Comparison of ENCODE assay signal across 7 mouse cellular contexts in genomic region chr1:182539023-182539940, GRCm38 (mm10). TPM values are rescaled to one million over a fixed set of nuclear protein-coding genes. Genes with fewer than 3 reads are reported as not detected.
DNase-seq lines count a peak whose midpoint lies in the region; ATAC-seq lines count a peak whose summit lies in the region.

No protein-coding gene starts in this region.

- H3K4me1 ChIP-seq in intestine, embryonic 14.5 days (replicated peaks; ENCODE audit: control insufficient read depth, insufficient read depth, low read length): 0 out of 2 replicates have a peak, but pooled peaks cover 3% of the 10 kb centered on the region
- H3K4me1 ChIP-seq in megakaryocyte, embryonic 14.5 days: peaks cover 55% of the 10 kb centered on the region

- no peaks in the 10 kb centered on the region for H3K36me3 ChIP-seq in intestine, embryonic 14.5 days (ENCODE audit: control insufficient read depth, insufficient read depth, low read length)
- no peaks in the 10 kb centered on the region for H3K36me3 ChIP-seq in megakaryocyte, embryonic 14.5 days (replicated peaks; ENCODE audit: low read length)

- peak; percentile 56 for ATAC-seq in intestine, embryonic 14.5 days (replicated peaks; ENCODE audit: low FRiP score, low TSS enrichment, low read depth)

- H3K27ac ChIP-seq in intestine, embryonic 14.5 days (ENCODE audit: low read depth): no peak overlapping the region

- peak overlapping the region; percentile 51 for H3K9ac ChIP-seq in intestine, embryonic 14.5 days (ENCODE audit: low read length)

- H3K9me3 ChIP-seq in intestine, embryonic 14.5 days (ENCODE audit: control insufficient read depth, low read length): no peaks in the 10 kb centered on the region
- peaks cover 6% of the 10 kb centered on the region for H3K9me3 ChIP-seq in megakaryocyte, embryonic 14.5 days

- peak; percentile 54 for DNase-seq in adrenal gland, adult 8-10 months
- DNase-seq in embryo, embryonic 10.5 days (ENCODE audit: low spot score): peak; percentile 95
- peak; percentile 66 for DNase-seq in gastrocnemius, postnatal 14 days
- peak; percentile 78 for DNase-seq in intestine, embryonic 14.5 days (ENCODE audit: low spot score)
- peak; percentile 78 to 90 for DNase-seq in left cerebral cortex, postnatal 10 days (ENCODE audit: extremely low spot score in 1 of 2, low spot score in 2 of 2)
- DNase-seq in right cerebral cortex, postnatal 14 days: peak; percentile 71

- peak overlapping the region; percentile 33 for H3K4me3 ChIP-seq in intestine, embryonic 14.5 days (ENCODE audit: low read depth, low read length)
- peak overlapping the region; percentile 89 for H3K4me3 ChIP-seq in megakaryocyte, embryonic 14.5 days (replicated peaks)

- intact Hi-C loops in gastrocnemius, postnatal 14 days (cut with DNase I; ENCODE audit: low total_unique reads): loop anchor here (10.0 kb wide), 1 partner anchor 414 kb away; the partner anchor contains the start of gene Srp9
- intact Hi-C loops in left cerebral cortex, postnatal 10 days (cut with DNase I): loop anchor here (2.0 to 10.0 kb wide), 3 partner anchors 50 to 654 kb away; partner anchors contain the start of gene Srp9

- peak overlapping the region; percentile 66 for H3K4me2 ChIP-seq in intestine, embryonic 14.5 days (ENCODE audit: low read length)

- H3K27me3 ChIP-seq in intestine, embryonic 14.5 days (replicated peaks; ENCODE audit: control insufficient read depth, insufficient read depth, low read length): no peaks in the 10 kb centered on the region
- H3K27me3 ChIP-seq in megakaryocyte, embryonic 14.5 days (replicated peaks): peaks cover 27% of the 10 kb centered on the region

- whole genome bisulfite sequencing in intestine, embryonic 14.5 days: 13% methylated on average over 9 of the region's 9 CpGs

RNA-seq across cellular contexts. Expression of gene Capn2, which starts 21.9 kb away (rescaled TPM):
- 10 to 100 TPM; 53.3 to 96.0 (median 73.4) TPM for total RNA-seq in adrenal gland, adult 8-10 months (2022)
- total RNA-seq in gastrocnemius, postnatal 14 days (2021): 10 to 100 TPM; 60.2 to 70.7 TPM
- 89.9 and 94.5 TPM in 2 replicates for polyA plus RNA-seq in intestine, embryonic 14.5 days (2014; fragmentation: Nextera tagmentation; extraction: Ambion mirVana)
- total RNA-seq in left cerebral cortex, postnatal 10 days (2021): 10 to 100 TPM; 59.9 to 64.6 TPM
- polyA plus RNA-seq in megakaryocyte, embryonic 14.5 days (2012; ENCODE audit: insufficient read depth, low replicate concordance): 46.0 and 47.8 TPM in 2 replicates

RNA-seq across cellular contexts. Expression of gene Capn8, which starts 25.5 kb away (rescaled TPM):
- under 1 TPM; 0.16 to 0.59 (median 0.19) TPM for total RNA-seq in adrenal gland, adult 8-10 months (2022)
- total RNA-seq in gastrocnemius, postnatal 14 days (2021): not detected
- 1.8 and 2.1 TPM in 2 replicates for polyA plus RNA-seq in intestine, embryonic 14.5 days (2014; fragmentation: Nextera tagmentation; extraction: Ambion mirVana)
- total RNA-seq in left cerebral cortex, postnatal 10 days (2021): not detected
- not detected in 2 replicates for polyA plus RNA-seq in megakaryocyte, embryonic 14.5 days (2012; ENCODE audit: insufficient read depth, low replicate concordance)
